Mouse (Mus musculus): ENCODE data around the gene Dnttip2.
"Not testable (repeated sequence)": the region's sequence is repeated elsewhere in the genome, so short reads cannot be mapped to it uniquely, and the experiment has no call there.

GRCm38 (mm10) chr3:122254050-122254449, 20.1 kb upstream of the Dnttip2 start:
- TF ChIP-seq ZNF384 (IDR thresholded peaks at IDR 0.05; ENCODE audit: low read depth, low read length); HCFC1 (IDR thresholded peaks at IDR 0.05; ENCODE audit: borderline replicate concordance, insufficient read depth, low read length); MAFK (IDR thresholded peaks at IDR 0.05; ENCODE audit: insufficient read depth, low read depth, low read length): not testable (repeated sequence)

All from ES-E14 (cell line).